Mouse (Mus musculus) liver, adult 2 months (tissue): Measurements from ENCODE around the gene Syt6.

Source experiments
- CTCF ChIP-seq: fragments of 200-500 bp; IDR thresholded peaks from 2 replicates; pipeline ENCODE4 v1.5.1; 2011; ENCODE audit warnings: low read depth, low read length, control low read depth
- POLR2A ChIP-seq: fragments of 200-500 bp; IDR thresholded peaks from 2 replicates; pipeline ENCODE4 v1.6.1; 2011; ENCODE audit warnings: low read length, control low read depth; ENCODE audit not compliant: insufficient read depth; ENCODE audit errors: extremely low read depth

DNA sequence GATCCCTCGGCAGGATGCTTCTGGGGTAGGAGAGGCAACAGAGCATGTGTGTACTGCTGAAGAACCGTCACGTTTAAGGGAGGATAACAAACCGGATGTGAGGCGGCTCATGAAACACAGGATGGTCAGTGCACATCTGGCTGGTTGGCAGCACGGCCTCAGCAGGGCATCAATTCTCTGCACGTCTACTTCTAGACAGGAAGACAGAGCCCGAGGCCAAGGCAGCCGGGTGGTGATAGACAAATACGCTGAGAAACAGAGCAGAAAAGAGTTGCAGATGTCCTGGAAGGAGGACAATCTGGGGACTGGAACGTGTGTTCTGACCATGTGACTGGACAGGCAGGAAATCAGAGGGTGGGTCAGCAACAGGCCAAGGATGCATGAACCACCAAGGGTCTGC lies 45.1 kb downstream of the Syt6 start:
- no peak for TF ChIP-seq CTCF
- no peak for TF ChIP-seq POLR2A
